Mouse (Mus musculus): ENCODE data around the gene Slc35g3. TPM values are rescaled to one million over a fixed set of nuclear protein-coding genes. Genes with fewer than 3 reads are reported as not detected.

Gene Slc35g3
- total RNA-seq, 2 experiments from 2014 or later = not detected

DNA sequence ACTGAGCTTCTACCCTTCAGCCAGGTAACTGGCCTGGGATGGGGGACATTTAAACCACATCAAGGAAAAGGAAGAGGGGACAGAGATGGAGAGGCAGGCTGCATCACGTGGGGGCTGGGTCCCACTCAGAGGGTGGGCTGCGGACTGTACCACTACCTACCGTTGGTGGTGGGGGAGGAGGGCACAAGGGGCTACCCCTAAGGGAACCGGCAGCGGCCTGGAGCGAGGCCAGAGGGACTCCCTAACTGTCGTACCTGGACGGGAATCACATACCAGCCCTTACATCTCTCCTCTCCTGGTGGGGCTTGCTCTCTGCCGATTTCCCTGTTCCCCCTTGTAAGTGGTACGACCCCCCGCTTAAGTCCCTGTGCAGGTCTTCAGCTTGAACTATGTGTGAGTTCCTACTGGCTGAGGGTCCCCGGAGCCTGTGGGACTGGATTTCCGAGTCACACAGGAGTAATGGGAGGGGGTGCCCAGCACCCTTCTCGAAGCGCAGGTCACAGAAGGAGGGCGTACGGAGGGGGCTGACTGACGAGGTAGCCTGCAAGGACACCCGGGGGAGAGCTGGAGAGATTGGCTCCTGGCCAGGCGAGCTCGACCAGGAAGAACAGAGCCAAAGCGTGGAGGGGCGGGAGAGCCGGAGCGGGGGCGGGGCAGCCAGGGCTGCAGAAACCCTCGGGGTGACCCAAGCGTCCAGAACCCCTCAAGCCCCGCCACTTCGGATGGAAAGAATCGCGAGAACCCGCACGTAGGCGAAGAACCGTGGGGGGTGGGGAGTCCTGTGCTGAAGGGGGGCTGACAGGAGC is 38.8 kb upstream of the Slc35g3 start:
- no peak for TF ChIP-seq CTCF (IDR thresholded peaks at IDR 0.05)
- Histone ChIP-seq H3K27ac (peak overlapping the region; percentile 41), H3K4me3 (peak overlapping the region; percentile 52)
- no peak for DNase-seq (ENCODE audit: extremely low spot score in 1 of 2, low spot score in 2 of 2)
- intact Hi-C loops (cut with DNase I) = loop anchor here (5.0 kb wide), 1 partner anchor 77 kb away; the partner anchor contains the start of gene Tmem95

DNA sequence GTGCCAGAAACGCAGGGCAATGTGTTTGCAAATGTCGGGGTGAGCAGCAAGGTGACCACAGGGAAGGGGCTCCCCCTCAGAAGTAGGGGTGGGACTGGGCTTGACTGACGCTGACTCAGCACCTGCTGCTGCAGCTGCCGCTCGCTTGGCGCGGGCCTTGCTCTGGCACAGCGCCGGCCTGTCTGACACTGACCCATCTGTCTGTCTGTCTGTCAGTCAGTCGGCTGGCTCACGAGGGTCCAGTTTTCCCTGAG is 38.3 kb upstream of the Slc35g3 start:
- intact Hi-C loops (cut with DNase I) = loop anchor here (5.0 kb wide), 1 partner anchor 77 kb away; the partner anchor contains the start of gene Tmem95
- Histone ChIP-seq H3K4me3 (peak overlapping the region; percentile 52), H3K27ac (no peak overlapping the region; the same call in 1 of the 2 replicates)
- no peak for DNase-seq (ENCODE audit: extremely low spot score in 1 of 2, low spot score in 2 of 2)
- TF ChIP-seq CTCF (IDR thresholded peaks at IDR 0.05) = no peak

DNA sequence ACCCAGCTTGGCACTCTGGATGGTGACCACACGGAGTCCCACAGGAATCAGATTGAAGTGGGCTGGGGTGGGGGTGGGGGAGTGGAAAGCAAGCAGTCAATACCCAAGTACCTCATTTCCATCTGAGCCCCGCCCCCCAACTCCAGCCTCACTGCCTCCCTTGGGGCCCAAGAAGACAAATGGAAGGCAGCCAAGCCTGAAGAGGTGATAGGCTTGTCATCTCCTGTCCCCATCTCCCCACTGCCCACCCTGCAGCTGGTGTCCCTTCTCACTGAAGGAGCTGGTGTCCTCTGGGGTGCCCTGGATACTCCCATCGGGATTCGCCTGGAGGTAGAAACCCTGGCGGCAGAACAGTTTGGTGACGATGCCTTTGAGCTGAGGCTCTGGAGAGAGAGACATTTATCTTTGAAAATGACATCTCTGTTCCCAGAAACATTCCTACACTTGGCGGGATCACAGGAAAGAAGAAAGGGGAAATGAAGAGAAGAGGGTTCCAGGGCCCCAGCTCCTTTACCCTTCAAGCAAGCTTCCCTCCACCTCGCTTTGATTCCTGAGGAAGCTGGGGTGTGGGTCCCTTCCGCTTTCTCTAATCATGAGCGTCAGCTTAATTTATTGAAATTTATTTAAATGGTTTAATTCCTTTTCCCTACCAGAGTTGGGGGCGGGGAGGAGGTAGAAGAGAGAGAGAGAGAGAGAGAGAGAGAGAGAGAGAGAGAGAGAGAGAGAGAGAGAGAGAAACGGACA is 37.8 kb upstream of the Slc35g3 start:
- TF ChIP-seq CTCF (IDR thresholded peaks at IDR 0.05) = no peak
- intact Hi-C loops (cut with DNase I) = loop anchor here (5.0 kb wide), 1 partner anchor 78 kb away; the partner anchor contains the start of gene Tmem95
- no peak overlapping the region for H3K27ac ChIP-seq
- no peak for DNase-seq (ENCODE audit: extremely low spot score in 1 of 2, low spot score in 2 of 2)
- H3K4me3 ChIP-seq = no peak overlapping the region

DNA sequence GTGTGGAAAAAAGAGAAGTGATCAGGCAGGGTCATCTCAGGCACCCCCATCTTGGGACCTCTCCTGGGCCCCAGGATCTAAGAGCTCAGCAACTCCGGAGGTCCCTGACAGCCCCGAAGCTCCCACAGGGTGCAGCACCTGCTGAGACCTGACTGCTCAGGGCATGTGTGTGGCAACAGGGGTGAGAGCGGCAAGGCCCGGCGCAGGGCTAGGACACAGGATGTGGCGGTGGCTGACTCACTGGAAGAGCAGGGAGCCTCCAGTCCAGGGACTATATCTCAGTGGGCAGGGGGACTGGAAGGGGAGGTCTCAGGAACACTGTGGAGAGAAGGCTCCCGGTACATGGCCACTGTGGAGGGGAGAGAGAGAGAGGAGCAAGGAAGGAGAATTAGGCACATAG is 36.2 kb upstream of the Slc35g3 start:
- no peak for TF ChIP-seq CTCF (IDR thresholded peaks at IDR 0.05)
- no peak overlapping the region for H3K27ac ChIP-seq
- no peak overlapping the region for H3K4me3 ChIP-seq
- intact Hi-C loops (cut with DNase I) = no loop called here
- no peak for DNase-seq (ENCODE audit: extremely low spot score in 1 of 2, low spot score in 2 of 2)

- Histone ChIP-seq H3K27ac (no peak overlapping the region; the same call in 1 of the 2 replicates), H3K4me3 (peak overlapping the region; percentile 46)
- no peak for DNase-seq (ENCODE audit: extremely low spot score in 1 of 2, low spot score in 2 of 2)
- TF ChIP-seq CTCF (IDR thresholded peaks at IDR 0.05) = no peak
- intact Hi-C loops (cut with DNase I) = no loop called here
These were observed 34.2 kb upstream of the Slc35g3 start for GRCm38 (mm10) chr11:69795983-69796435.

DNA sequence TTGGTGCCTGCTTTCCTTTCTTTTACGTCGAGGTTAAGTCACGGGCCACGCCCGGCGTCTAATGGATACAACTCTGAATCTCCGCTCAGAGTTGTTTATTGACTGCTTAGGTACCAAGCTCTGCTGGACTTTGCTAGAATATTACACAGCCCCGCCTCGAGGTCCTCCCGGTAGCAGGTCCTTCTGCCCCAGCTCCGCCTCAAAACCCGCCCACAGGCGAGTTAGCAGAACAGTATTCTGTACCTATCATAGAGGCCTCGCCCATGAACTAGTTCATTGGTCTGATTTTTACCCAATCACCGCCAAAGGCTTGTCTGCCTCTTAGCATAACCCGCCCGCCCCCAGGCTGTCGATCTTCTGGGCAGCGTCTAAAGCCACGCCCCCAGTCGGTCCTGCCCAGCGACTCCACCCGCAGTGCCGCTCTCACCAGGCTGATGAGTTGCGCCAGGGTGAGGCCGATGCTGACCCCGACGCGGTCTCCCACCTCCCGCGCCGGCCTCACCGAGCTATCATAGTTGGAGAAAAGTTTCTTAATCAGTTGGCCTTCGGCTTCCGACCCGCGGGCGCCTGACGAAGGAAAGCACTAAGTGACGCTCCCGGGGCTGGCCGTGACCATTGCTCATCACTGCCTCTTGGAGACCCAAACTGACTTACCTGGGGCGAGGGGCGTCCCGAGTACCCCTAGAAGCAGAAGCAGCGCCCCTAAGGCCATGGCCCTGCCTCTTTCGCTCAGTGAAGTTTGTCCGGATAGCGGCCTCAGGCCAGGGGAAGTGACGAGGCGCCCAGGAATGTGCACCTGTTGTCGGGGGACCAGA is 33.6 kb upstream of the Slc35g3 start, which contains the start of gene Chrnb1:
Gene Chrnb1, minus strand, starts transcription at position 776 of the 815 bp plus-strand sequence.
- H3K27ac ChIP-seq = peak within 1 kb of the TSS; percentile 64
- peak within 1 kb of the TSS; percentile 46 for H3K4me3 ChIP-seq
- intact Hi-C loops (cut with DNase I) = no loop called here
- no peak; the same call in 1 of the 2 replicates for TF ChIP-seq CTCF (IDR thresholded peaks at IDR 0.05)
- peak; percentile 79 to 88 for DNase-seq (ENCODE audit: extremely low spot score in 1 of 2, low spot score in 2 of 2)

DNA sequence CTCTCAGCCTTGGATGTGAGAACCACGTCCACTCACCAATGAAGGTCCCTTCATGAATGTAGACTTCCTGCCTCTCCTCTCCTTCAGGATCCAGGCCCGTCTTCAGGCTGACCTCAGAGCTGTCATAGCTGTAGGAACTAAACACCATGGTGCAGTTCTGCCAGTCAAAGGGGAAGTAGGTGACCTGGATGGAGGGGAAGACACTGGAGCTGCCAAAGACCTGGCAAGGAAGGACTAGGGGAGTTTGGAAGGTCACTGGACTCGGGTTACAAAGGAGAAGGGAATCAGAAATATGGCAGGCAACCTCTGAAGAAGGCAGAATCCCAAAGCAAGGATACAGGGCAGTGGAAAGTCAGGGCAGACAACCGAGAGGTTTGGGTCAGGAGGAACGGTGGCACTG is 31.7 kb upstream of the Slc35g3 start:
- intact Hi-C loops (cut with DNase I) = no loop called here
- no peak for TF ChIP-seq CTCF (IDR thresholded peaks at IDR 0.05)
- Histone ChIP-seq H3K27ac (no peak overlapping the region), H3K4me3 (no peak overlapping the region)
- DNase-seq (ENCODE audit: extremely low spot score in 1 of 2, low spot score in 2 of 2) = no peak

- DNase-seq (ENCODE audit: extremely low spot score in 1 of 2, low spot score in 2 of 2) = no peak
- Histone ChIP-seq H3K4me3 (no peak overlapping the region), H3K27ac (no peak overlapping the region)
- TF ChIP-seq CTCF (IDR thresholded peaks at IDR 0.05) = no peak
- intact Hi-C loops (cut with DNase I) = no loop called here
These were observed 29.7 kb upstream of the Slc35g3 start for GRCm38 (mm10) chr11:69791420-69791819.

- intact Hi-C loops (cut with DNase I) = no loop called here
- Histone ChIP-seq H3K27ac (no peak overlapping the region), H3K4me3 (no peak overlapping the region)
- no peak for TF ChIP-seq CTCF (IDR thresholded peaks at IDR 0.05)
- no peak for DNase-seq (ENCODE audit: extremely low spot score in 1 of 2, low spot score in 2 of 2)
These were observed 27.7 kb upstream of the Slc35g3 start for GRCm38 (mm10) chr11:69789431-69789830.

- DNase-seq (ENCODE audit: extremely low spot score in 1 of 2, low spot score in 2 of 2) = no peak
- intact Hi-C loops (cut with DNase I) = no loop called here
- Histone ChIP-seq H3K27ac (no peak overlapping the region), H3K4me3 (no peak overlapping the region)
- TF ChIP-seq CTCF (IDR thresholded peaks at IDR 0.05) = no peak
These were observed 25.5 kb upstream of the Slc35g3 start for GRCm38 (mm10) chr11:69787306-69787705.

GRCm38 (mm10) chr11:69784793-69785272 is 23.1 kb upstream of the Slc35g3 start:
- no peak for DNase-seq (ENCODE audit: extremely low spot score in 1 of 2, low spot score in 2 of 2)
- intact Hi-C loops (cut with DNase I) = no loop called here
- TF ChIP-seq CTCF (IDR thresholded peaks at IDR 0.05) = no peak
- H3K4me3 ChIP-seq = no peak overlapping the region; the same call in 1 of the 2 replicates
- H3K27ac ChIP-seq = no peak overlapping the region

Measured in left cerebral cortex, adult 2 months (tissue).